Mouse (Mus musculus): ENCODE measurements around the gene Lhfpl4. TPM values are rescaled to one million over a fixed set of nuclear protein-coding genes. Genes with fewer than 3 reads are reported as not detected.

Lhfpl4 gene
- total and polyA plus RNA-seq, 2 experiments = 0.02 TPM; not detected in 1

DNA sequence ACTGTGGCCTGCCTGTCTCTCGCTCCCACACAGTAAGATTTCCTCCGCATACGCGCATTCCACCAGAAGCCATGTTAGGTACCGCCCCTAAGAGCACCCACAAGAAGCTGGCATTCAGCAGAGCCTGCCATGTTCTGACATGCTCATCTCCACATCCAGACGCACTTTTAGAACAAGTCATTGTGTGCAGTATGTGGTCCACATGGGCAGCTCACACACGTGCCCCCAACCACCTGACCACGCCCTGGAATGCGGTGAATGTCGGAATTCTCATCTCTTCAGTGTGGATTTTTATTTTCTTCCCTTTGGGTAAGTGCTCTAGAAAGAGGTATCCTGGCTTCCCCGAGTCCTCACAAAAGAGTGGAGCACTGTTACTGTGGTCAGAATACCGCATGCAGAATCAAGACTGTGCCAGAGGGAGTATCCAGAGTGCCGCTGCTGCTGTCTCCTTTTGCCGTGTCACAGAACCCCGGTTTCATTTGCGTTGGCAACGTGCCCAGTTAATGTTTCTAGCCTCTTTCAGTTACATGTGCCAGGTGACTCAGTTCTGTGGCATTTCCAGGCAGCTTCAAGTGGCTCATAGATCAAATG lies 28.4 kb downstream of the Lhfpl4 start:
- H3K9ac ChIP-seq (ENCODE audit: low read depth, low read length) = no peak overlapping the region
- no peaks in the 10 kb centered on the region for H3K4me1 ChIP-seq (ENCODE audit: control insufficient read depth, insufficient read depth, low read length)
- peak; percentile 77 for DNase-seq (ENCODE audit: extremely low read depth, low read depth, low spot score)
- TF ChIP-seq CTCF (IDR thresholded peaks at IDR 0.05; ENCODE audit: low read depth, low read length) = no peak
- TF ChIP-seq POLR2A (IDR thresholded peaks at IDR 0.05; ENCODE audit: extremely low read depth, insufficient read depth, low read length) = no peak
- H3K27me3 ChIP-seq (ENCODE audit: control insufficient read depth, insufficient read depth, low read length) = no peaks in the 10 kb centered on the region
- no peak overlapping the region for H3K4me3 ChIP-seq (ENCODE audit: insufficient read depth, low read depth, low read length)
- no peak overlapping the region for H3K27ac ChIP-seq (replicated peaks; ENCODE audit: insufficient read depth, low read depth, low read length)
- H3K36me3 ChIP-seq (ENCODE audit: control insufficient read depth, insufficient read depth, low read length) = no peaks in the 10 kb centered on the region
- H3K79me2 ChIP-seq (ENCODE audit: control insufficient read depth, insufficient read depth, low read length) = no peaks in the 10 kb centered on the region
- WGBS = 51% methylated on average over 17 of the region's 17 CpGs

DNA sequence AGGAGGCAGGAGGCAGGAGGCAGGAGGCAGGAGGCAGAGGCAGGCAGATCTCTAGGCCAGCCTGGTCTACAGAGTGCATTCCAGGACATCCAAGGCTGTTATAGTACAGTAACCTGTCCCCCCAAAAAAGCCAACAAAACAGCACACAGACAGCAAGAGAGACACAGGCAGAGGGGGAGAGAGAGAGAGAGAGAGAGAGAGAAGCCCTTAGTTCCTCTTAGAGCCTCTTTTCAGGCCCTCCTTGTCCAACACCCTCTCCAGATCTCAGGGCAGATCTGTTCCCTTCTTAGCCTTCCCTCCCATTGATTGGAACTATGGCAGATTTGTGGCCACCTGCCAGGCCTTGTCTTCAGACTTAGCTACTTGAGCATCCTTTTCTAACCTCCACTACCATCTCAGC lies 31.7 kb downstream of the Lhfpl4 start:
- H3K27ac ChIP-seq (replicated peaks; ENCODE audit: insufficient read depth, low read depth, low read length) = no peak overlapping the region
- no peak overlapping the region for H3K4me3 ChIP-seq (ENCODE audit: insufficient read depth, low read depth, low read length)
- H3K27me3 ChIP-seq (ENCODE audit: control insufficient read depth, insufficient read depth, low read length) = no peaks in the 10 kb centered on the region
- H3K36me3 ChIP-seq (ENCODE audit: control insufficient read depth, insufficient read depth, low read length) = peaks cover 7% of the 10 kb centered on the region
- no peaks in the 10 kb centered on the region for H3K79me2 ChIP-seq (ENCODE audit: control insufficient read depth, insufficient read depth, low read length)
- no peaks in the 10 kb centered on the region for H3K4me1 ChIP-seq (ENCODE audit: control insufficient read depth, insufficient read depth, low read length)
- no peak for TF ChIP-seq CTCF (IDR thresholded peaks at IDR 0.05; ENCODE audit: low read depth, low read length)
- TF ChIP-seq POLR2A (IDR thresholded peaks at IDR 0.05; ENCODE audit: extremely low read depth, insufficient read depth, low read length) = no peak
- no peak for DNase-seq (ENCODE audit: extremely low read depth, low read depth, low spot score)
- H3K9ac ChIP-seq (ENCODE audit: low read depth, low read length) = no peak overlapping the region

- TF ChIP-seq CTCF (IDR thresholded peaks at IDR 0.05; ENCODE audit: low read depth, low read length) = no peak
- no peak for TF ChIP-seq POLR2A (IDR thresholded peaks at IDR 0.05; ENCODE audit: extremely low read depth, insufficient read depth, low read length)
- DNase-seq (ENCODE audit: extremely low read depth, low read depth, low spot score) = no peak
- Histone ChIP-seq H3K27ac (replicated peaks; ENCODE audit: insufficient read depth, low read depth, low read length) (no peak overlapping the region), H3K36me3 (ENCODE audit: control insufficient read depth, insufficient read depth, low read length) (peaks cover 9% of the 10 kb centered on the region), H3K4me3 (ENCODE audit: insufficient read depth, low read depth, low read length) (no peak overlapping the region), H3K4me1 (ENCODE audit: control insufficient read depth, insufficient read depth, low read length) (no peaks in the 10 kb centered on the region), H3K9ac (ENCODE audit: low read depth, low read length) (no peak overlapping the region), H3K79me2 (ENCODE audit: control insufficient read depth, insufficient read depth, low read length) (no peaks in the 10 kb centered on the region), H3K27me3 (ENCODE audit: control insufficient read depth, insufficient read depth, low read length) (no peaks in the 10 kb centered on the region)
- 73% methylated on average over 1 of the region's 1 CpGs for WGBS
Observed at GRCm38 (mm10) chr6:113161982-113162381, 33.2 kb downstream of the Lhfpl4 start.

GRCm38 (mm10) chr6:113160106-113160505 lies 35.1 kb downstream of the Lhfpl4 start:
- no peak for TF ChIP-seq CTCF (IDR thresholded peaks at IDR 0.05; ENCODE audit: low read depth, low read length)
- TF ChIP-seq POLR2A (IDR thresholded peaks at IDR 0.05; ENCODE audit: extremely low read depth, insufficient read depth, low read length) = no peak
- Histone ChIP-seq H3K4me1 (ENCODE audit: control insufficient read depth, insufficient read depth, low read length) (no peaks in the 10 kb centered on the region), H3K9ac (ENCODE audit: low read depth, low read length) (no peak overlapping the region), H3K4me3 (ENCODE audit: insufficient read depth, low read depth, low read length) (no peak overlapping the region), H3K27me3 (ENCODE audit: control insufficient read depth, insufficient read depth, low read length) (no peaks in the 10 kb centered on the region), H3K27ac (replicated peaks; ENCODE audit: insufficient read depth, low read depth, low read length) (no peak overlapping the region), H3K36me3 (ENCODE audit: control insufficient read depth, insufficient read depth, low read length) (peaks cover 17% of the 10 kb centered on the region), H3K79me2 (ENCODE audit: control insufficient read depth, insufficient read depth, low read length) (no peaks in the 10 kb centered on the region)
- WGBS = 98% methylated on average over 10 of the region's 10 CpGs
- DNase-seq (ENCODE audit: extremely low read depth, low read depth, low spot score) = no peak

GRCm38 (mm10) chr6:113156064-113156463 lies 39.1 kb downstream of the Lhfpl4 start:
- no peak overlapping the region for H3K4me3 ChIP-seq (ENCODE audit: insufficient read depth, low read depth, low read length)
- H3K36me3 ChIP-seq (ENCODE audit: control insufficient read depth, insufficient read depth, low read length) = peaks cover 52% of the 10 kb centered on the region
- H3K79me2 ChIP-seq (ENCODE audit: control insufficient read depth, insufficient read depth, low read length) = no peaks in the 10 kb centered on the region
- H3K9ac ChIP-seq (ENCODE audit: low read depth, low read length) = no peak overlapping the region
- DNase-seq (ENCODE audit: extremely low read depth, low read depth, low spot score) = no peak
- no peak for TF ChIP-seq CTCF (IDR thresholded peaks at IDR 0.05; ENCODE audit: low read depth, low read length)
- TF ChIP-seq POLR2A (IDR thresholded peaks at IDR 0.05; ENCODE audit: extremely low read depth, insufficient read depth, low read length) = no peak
- WGBS = 93% methylated on average over 4 of the region's 4 CpGs
- no peaks in the 10 kb centered on the region for H3K27me3 ChIP-seq (ENCODE audit: control insufficient read depth, insufficient read depth, low read length)
- no peaks in the 10 kb centered on the region for H3K4me1 ChIP-seq (ENCODE audit: control insufficient read depth, insufficient read depth, low read length)
- H3K27ac ChIP-seq (replicated peaks; ENCODE audit: insufficient read depth, low read depth, low read length) = no peak overlapping the region

GRCm38 (mm10) chr6:113154886-113155285 lies 40.3 kb downstream of the Lhfpl4 start:
- H3K27me3 ChIP-seq (ENCODE audit: control insufficient read depth, insufficient read depth, low read length) = no peaks in the 10 kb centered on the region
- no peaks in the 10 kb centered on the region for H3K4me1 ChIP-seq (ENCODE audit: control insufficient read depth, insufficient read depth, low read length)
- DNase-seq (ENCODE audit: extremely low read depth, low read depth, low spot score) = no peak
- TF ChIP-seq POLR2A (IDR thresholded peaks at IDR 0.05; ENCODE audit: extremely low read depth, insufficient read depth, low read length) (no peak), CTCF (IDR thresholded peaks at IDR 0.05; ENCODE audit: low read depth, low read length) (no peak)
- H3K27ac ChIP-seq (replicated peaks; ENCODE audit: insufficient read depth, low read depth, low read length) = no peak overlapping the region
- no peak overlapping the region for H3K9ac ChIP-seq (ENCODE audit: low read depth, low read length)
- 95% methylated on average over 6 of the region's 6 CpGs for WGBS
- H3K4me3 ChIP-seq (ENCODE audit: insufficient read depth, low read depth, low read length) = no peak overlapping the region
- peaks cover 62% of the 10 kb centered on the region for H3K36me3 ChIP-seq (ENCODE audit: control insufficient read depth, insufficient read depth, low read length)
- no peaks in the 10 kb centered on the region for H3K79me2 ChIP-seq (ENCODE audit: control insufficient read depth, insufficient read depth, low read length)

Data from liver, adult 2 months (tissue).